Mouse (Mus musculus) liver, postnatal 0 days (tissue): ENCODE measurements around the gene Gm49661.

Experiments
- CTCF ChIP-seq: sonication (generic); IDR thresholded peaks from 2 replicates; pipeline ENCODE4 v1.5.1; 2016; ENCODE audit warnings: antibody characterized with exemption, low read depth
- EP300 ChIP-seq: IDR thresholded peaks from 2 replicates; pipeline ENCODE4 v1.6.1; 2016; ENCODE audit warnings: antibody characterized with exemption, low read depth, mild to moderate bottlenecking

- peak; percentile 69 for TF ChIP-seq CTCF
- no peak for TF ChIP-seq EP300
Measured at GRCm38 (mm10) chr8:84936962-84937546, 32.2 kb downstream of the Gm49661 start, which contains the start of gene Mast1.
